Mouse (Mus musculus) heart, embryonic 16.5 days (tissue): ENCODE results near the gene Ifne. TPM values are rescaled to one million over a fixed set of nuclear protein-coding genes. Genes with fewer than 3 reads are reported as not detected.
"Not testable (repeated sequence)": the region's sequence is repeated elsewhere in the genome, so short reads cannot be mapped to it uniquely, and the experiment has no call there.

Experiments used
- ATAC-seq: fragments of 200-750 bp; cut with Nextera tagmentation; replicated peaks from 2 replicates; pipeline ENCODE4 v1.8.0; 2017; ENCODE audit warnings: moderate number of reproducible peaks; ENCODE audit not compliant: insufficient read depth, low FRiP score; ENCODE audit errors: extremely low read depth
- H3K27ac ChIP-seq: fragments of 300-500 bp; sonication (generic); 2 replicates; pipeline ENCODE4 v1.5.1; 2014; ENCODE audit warnings: mild to moderate bottlenecking, low read length, control low read depth, moderate library complexity
- H3K27me3 ChIP-seq: fragments of 300-500 bp; sonication (generic); 2 replicates; pipeline ENCODE4 v1.6.1; 2014; ENCODE audit warnings: low read length, mixed read lengths; ENCODE audit not compliant: control insufficient read depth, insufficient read depth
- H3K36me3 ChIP-seq: fragments of 300-500 bp; sonication (generic); 2 replicates; pipeline ENCODE4 v1.6.1; 2014; ENCODE audit not compliant: control insufficient read depth, insufficient read depth
- H3K4me1 ChIP-seq: fragments of 300-500 bp; sonication (generic); 2 replicates; pipeline ENCODE4 v1.6.1; 2014; ENCODE audit warnings: low read length, mixed read lengths; ENCODE audit not compliant: control insufficient read depth, insufficient read depth
- H3K4me2 ChIP-seq: fragments of 300-500 bp; sonication (generic); 2 replicates; pipeline ENCODE4 v1.6.1; 2014; ENCODE audit warnings: low read depth, mild to moderate bottlenecking, control low read depth, low read length
- H3K4me3 ChIP-seq: fragments of 300-500 bp; sonication (generic); 2 replicates; pipeline ENCODE4 v1.5.1; 2014; ENCODE audit warnings: mild to moderate bottlenecking, control low read depth, low read length
- H3K9ac ChIP-seq: fragments of 300-500 bp; sonication (generic); 2 replicates; pipeline ENCODE4 v1.6.1; 2014; ENCODE audit warnings: low read length, control low read depth
- H3K9me3 ChIP-seq: fragments of 300-500 bp; sonication (generic); replicated peaks from 2 replicates; pipeline ENCODE4 v1.6.1; 2016; ENCODE audit warnings: low read length; ENCODE audit not compliant: control insufficient read depth
- WGBS: fragments of 180-500 bp; shearing (Covaris S2); extraction: QIAGEN DNeasy Blood & Tissue Kit; methylation state at CpG from one replicate; pipeline ENCODE4 v1.1.7; 2014; 5-methylcytosine and 5-hydroxymethylcytosine counted together
- polyA plus RNA-seq: library from polyadenylated mRNA; unstranded; fragments of >200 nt; fragmentation: Nextera tagmentation; extraction: Ambion mirVana; gene quantifications from 2 replicates; pipeline ENCODE4 v1.2.1, GENCODE M21; 2015

Gene Ifne
- polyA plus RNA-seq, 1 experiment from 2014 or later, result not detected

DNA sequence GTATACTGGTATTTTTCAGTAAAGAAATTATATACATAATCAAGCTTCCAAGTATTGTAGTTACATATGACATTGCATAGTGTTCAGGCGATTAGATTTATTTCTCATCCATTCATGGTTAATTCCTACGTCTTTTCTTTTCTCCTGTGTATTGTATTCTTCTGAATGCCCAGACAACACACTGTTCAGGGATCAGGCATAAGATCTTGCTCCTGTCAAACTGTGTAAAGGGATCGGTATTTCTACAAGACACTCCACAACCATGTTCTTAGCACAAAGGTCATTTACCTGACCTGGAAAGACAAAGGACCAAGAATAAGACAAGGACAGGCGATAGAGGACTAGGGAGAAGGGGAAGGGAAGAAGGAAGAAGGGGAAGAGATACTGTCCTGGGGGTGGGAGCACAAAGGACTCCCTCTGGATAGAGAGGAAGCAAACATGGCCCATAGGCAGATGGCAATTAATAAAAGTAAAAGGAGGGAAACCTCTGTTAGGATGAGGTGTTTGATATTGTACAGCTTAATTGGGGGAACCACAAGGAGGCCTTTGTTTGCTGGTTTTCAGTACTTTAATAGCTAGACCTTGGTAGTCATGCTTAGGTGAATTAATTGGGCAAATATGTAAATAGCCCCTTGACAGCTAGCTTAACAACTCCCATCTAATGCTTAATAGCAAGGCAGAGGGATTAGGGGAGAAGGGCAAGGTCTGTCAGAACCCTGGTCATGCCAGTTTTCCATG is 28.8 kb downstream of the Ifne start:
- no peak overlapping the region for H3K4me3 ChIP-seq
- H3K27ac ChIP-seq, result no peak overlapping the region
- WGBS, result 62% methylated on average over 4 of the region's 4 CpGs
- H3K9me3 ChIP-seq, result no peaks in the 10 kb centered on the region
- no peak overlapping the region for H3K9ac ChIP-seq
- ATAC-seq, result no peak
- H3K4me1 ChIP-seq, result no peaks in the 10 kb centered on the region
- no peaks in the 10 kb centered on the region for H3K36me3 ChIP-seq
- no peaks in the 10 kb centered on the region for H3K27me3 ChIP-seq
- H3K4me2 ChIP-seq, result no peak overlapping the region

DNA sequence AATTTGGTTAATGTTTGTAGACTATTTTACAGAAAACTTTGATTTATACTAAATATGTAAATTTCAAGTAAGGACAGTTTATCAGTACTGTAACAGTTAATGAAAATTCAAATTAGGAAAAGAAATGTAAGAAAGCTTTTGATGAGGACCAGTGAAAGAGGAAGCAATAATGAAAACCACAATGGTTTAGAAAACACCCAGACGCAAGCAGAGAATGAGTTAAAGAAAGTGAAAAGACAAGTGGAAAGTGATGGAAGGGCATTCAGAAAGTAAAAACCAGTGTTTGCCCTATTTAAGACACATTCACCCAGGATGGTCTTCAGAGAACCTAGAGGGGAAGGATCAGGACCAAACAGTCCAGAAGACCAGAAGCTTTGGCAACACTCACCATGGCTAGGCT is 30.3 kb downstream of the Ifne start, which contains the start of gene Ifna1:
TSS of gene Ifna1 (plus strand) at position 390 of the 400 bp plus-strand sequence.
- 75% methylated on average over 1 of the region's 1 CpGs for WGBS
- no peak within 1 kb of the TSS for H3K9ac ChIP-seq

DNA sequence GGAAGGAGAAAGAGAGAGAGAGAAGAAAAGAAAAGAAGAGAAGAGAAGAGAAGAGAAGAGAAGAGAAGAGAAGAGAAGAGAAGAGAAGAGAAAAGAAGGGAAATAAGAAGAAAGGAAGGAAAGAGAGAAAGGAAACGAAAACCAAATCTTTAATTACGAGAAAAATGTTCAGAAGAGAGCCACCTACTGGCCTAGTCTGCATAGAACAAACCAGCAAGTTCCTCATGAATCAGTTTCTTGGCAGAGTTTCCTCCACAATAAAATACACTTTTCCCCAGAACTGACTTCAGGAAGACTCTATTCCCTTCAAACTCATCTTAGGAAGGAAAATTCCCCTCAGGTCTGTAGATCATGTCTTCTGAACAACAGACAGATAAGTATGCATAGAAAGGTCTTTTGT is 34.7 kb downstream of the Ifne start:
- H3K4me3 ChIP-seq, result no peak overlapping the region
- H3K9ac ChIP-seq, result no peak overlapping the region
- no peaks in the 10 kb centered on the region for H3K27me3 ChIP-seq
- H3K27ac ChIP-seq, result no peak overlapping the region
- no peaks in the 10 kb centered on the region for H3K9me3 ChIP-seq
- no peak for ATAC-seq
- no peak overlapping the region for H3K4me2 ChIP-seq
- no peaks in the 10 kb centered on the region for H3K4me1 ChIP-seq
- 31% methylated on average over 2 of the region's 2 CpGs for WGBS
- H3K36me3 ChIP-seq, result no peaks in the 10 kb centered on the region

More for the DNA sequence above, 30.3 kb downstream of the Ifne start, which contains the start of gene Ifna1:
- no peak within 1 kb of the TSS for H3K4me2 ChIP-seq
- H3K9me3 ChIP-seq, result no peaks in the 10 kb centered on the region
- no peak within 1 kb of the TSS for H3K4me3 ChIP-seq
- H3K27ac ChIP-seq, result no peak within 1 kb of the TSS
- no peaks in the 10 kb centered on the region for H3K4me1 ChIP-seq
- H3K36me3 ChIP-seq, result no peaks in the 10 kb centered on the region
- no peak for ATAC-seq
- H3K27me3 ChIP-seq, result no peaks in the 10 kb centered on the region

DNA sequence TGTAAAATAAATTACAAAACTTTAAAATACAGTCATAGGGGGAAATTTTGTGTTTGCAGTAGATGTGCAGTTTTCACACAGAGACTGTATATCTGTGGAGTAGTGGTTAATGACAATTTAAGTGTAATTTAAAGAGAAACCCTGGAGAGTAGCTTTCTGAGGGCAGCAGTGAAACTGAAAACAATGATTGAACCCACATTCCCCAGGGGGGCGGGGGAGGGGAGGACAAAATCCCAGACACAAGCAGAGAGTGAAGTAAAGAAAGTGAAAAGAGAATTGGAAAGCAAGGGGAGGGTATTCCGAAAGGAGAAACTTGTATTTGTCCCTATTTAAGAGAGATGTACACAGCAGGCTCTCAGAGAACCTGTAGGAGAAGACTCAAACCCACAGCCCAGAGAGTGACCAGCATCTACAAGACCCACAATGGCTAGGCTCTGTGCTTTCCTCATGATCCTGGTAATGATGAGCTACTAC is 38.5 kb downstream of the Ifne start, which contains the start of gene Ifna4:
TSS of gene Ifna4 (plus strand) at position 424 of the 474 bp plus-strand sequence.
- Histone ChIP-seq H3K9ac (no peak within 1 kb of the TSS), H3K9me3 (no peaks in the 10 kb centered on the region), H3K27me3 (no peaks in the 10 kb centered on the region), H3K27ac (no peak within 1 kb of the TSS), H3K4me2 (no peak within 1 kb of the TSS), H3K4me1 (no peaks in the 10 kb centered on the region), H3K36me3 (no peaks in the 10 kb centered on the region), H3K4me3 (no peak within 1 kb of the TSS)
- WGBS, result 44% methylated on average over 2 of the region's 2 CpGs
- ATAC-seq, result no peak

DNA sequence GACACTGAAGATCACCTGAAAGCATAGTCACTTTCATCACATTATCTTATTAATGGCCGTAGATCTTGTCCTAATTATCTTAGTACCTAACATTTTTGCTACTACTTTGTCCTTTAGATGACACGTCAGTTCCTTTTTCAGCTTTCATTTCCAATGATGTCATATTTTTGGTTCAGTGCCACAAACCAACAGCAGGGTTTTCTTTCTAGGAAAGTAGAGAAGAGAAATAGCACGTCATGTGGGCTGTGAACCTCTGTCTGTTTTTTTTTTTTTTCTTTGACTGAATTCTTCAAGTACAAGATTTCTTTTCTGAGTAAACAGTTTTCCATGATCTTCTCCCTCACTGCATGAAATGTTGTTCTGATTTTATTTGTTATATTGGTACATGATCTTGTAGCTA is 39.9 kb downstream of the Ifne start:
- Histone ChIP-seq H3K4me1 (no peaks in the 10 kb centered on the region), H3K4me2 (no peak overlapping the region), H3K9ac (no peak overlapping the region), H3K27me3 (no peaks in the 10 kb centered on the region), H3K9me3 (no peaks in the 10 kb centered on the region), H3K4me3 (no peak overlapping the region), H3K36me3 (no peaks in the 10 kb centered on the region), H3K27ac (no peak overlapping the region)
- WGBS, result 48% methylated on average over 3 of the region's 3 CpGs
- no peak for ATAC-seq

GRCm38 (mm10) chr4:88838828-88839227 is 41.2 kb downstream of the Ifne start:
- Histone ChIP-seq H3K4me3 (no peak overlapping the region), H3K4me1 (no peaks in the 10 kb centered on the region), H3K36me3 (no peaks in the 10 kb centered on the region), H3K9ac (no peak overlapping the region), H3K27me3 (no peaks in the 10 kb centered on the region), H3K9me3 (no peaks in the 10 kb centered on the region), H3K4me2 (no peak overlapping the region), H3K27ac (no peak overlapping the region)
- ATAC-seq, result no peak
- 30% methylated on average over 3 of the region's 3 CpGs for WGBS

DNA sequence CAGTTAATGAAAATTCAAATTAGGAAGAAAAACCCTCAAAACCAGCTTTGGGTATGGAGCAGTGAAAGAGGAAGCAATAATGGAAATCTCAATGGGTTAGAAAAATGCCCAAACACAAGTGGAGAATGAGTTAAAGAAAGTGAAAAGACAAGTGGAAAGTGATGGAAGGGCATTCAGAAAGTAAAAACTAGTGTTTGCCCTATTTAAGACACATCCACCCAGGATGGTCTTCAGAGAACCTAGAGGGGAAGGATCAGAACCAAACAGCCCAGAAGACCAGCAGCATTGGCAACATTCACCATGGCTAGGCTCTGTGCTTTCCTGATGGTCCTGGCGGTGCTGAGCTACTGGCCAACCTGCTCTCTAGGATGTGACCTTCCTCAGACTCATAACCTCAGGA is 44.8 kb downstream of the Ifne start, which contains the start of gene Ifna5:
TSS of gene Ifna5 (plus strand) at position 301 of the 400 bp plus-strand sequence.
- H3K27ac ChIP-seq, H3K36me3 ChIP-seq, H3K9me3 ChIP-seq, H3K4me3 ChIP-seq, ATAC-seq, H3K9ac ChIP-seq, H3K4me1 ChIP-seq, H3K27me3 ChIP-seq, H3K4me2 ChIP-seq: not testable (repeated sequence)
- 70% methylated on average over 1 of the region's 1 CpGs for WGBS

DNA sequence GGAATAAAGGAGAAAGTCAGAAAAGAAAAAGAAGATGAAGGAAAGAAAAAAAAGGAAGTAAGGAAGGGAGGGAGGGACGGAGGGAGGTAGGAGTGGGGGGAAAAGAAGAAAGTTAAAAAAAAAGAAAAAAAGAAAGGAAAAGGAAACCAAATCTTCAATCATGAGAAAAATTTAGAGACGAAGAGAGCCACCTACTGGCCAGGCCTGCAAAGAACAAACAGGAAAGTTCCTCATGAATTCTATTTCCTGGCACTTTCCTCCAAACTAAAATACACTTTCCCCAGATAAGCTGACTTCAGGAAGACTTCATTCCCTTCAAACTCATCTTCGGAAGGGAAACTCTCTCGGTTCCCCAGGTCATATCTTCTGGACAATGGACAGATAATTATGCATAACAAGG is 49.5 kb downstream of the Ifne start:
- WGBS, result 15% methylated on average over 4 of the region's 4 CpGs
- no peaks in the 10 kb centered on the region for H3K9me3 ChIP-seq
- no peak overlapping the region for H3K4me3 ChIP-seq
- no peak for ATAC-seq
- H3K4me2 ChIP-seq, result no peak overlapping the region
- H3K9ac ChIP-seq, result no peak overlapping the region
- no peak overlapping the region for H3K27ac ChIP-seq
- H3K4me1 ChIP-seq, result no peaks in the 10 kb centered on the region
- H3K27me3 ChIP-seq, result no peaks in the 10 kb centered on the region
- no peaks in the 10 kb centered on the region for H3K36me3 ChIP-seq
